Mouse (Mus musculus) limb, embryonic 10.5 days (tissue): ENCODE measurements around the gene Ctdsp1. TPM values are rescaled to one million over a fixed set of nuclear protein-coding genes. Genes with fewer than 3 reads are reported as not detected.

Source experiments
- DNase-seq: peaks from one replicate; pipeline ENCODE4 v3.0.0-alpha.2; 2017; ENCODE audit warnings: low spot score
- H3K27ac ChIP-seq: fragments of 300-500 bp; sonication (generic); 2 replicates; pipeline ENCODE4 v1.5.1; 2016; ENCODE audit warnings: mild to moderate bottlenecking
- H3K27me3 ChIP-seq: fragments of 300-500 bp; sonication (generic); 2 replicates; pipeline ENCODE4 v1.6.1; 2016; ENCODE audit warnings: low read depth, mild to moderate bottlenecking; ENCODE audit not compliant: poor library complexity, severe bottlenecking
- H3K36me3 ChIP-seq: fragments of 300-500 bp; sonication (generic); 2 replicates; pipeline ENCODE4 v1.6.1; 2016; ENCODE audit warnings: mild to moderate bottlenecking, moderate library complexity
- H3K4me1 ChIP-seq: fragments of 300-500 bp; sonication (generic); 2 replicates; pipeline ENCODE4 v1.6.1; 2016
- H3K4me3 ChIP-seq: fragments of 300-500 bp; sonication (generic); 2 replicates; pipeline ENCODE4 v1.5.1; 2016; ENCODE audit warnings: mild to moderate bottlenecking, moderate library complexity
- H3K9me3 ChIP-seq: fragments of 300-500 bp; sonication (generic); replicated peaks from 2 replicates; pipeline ENCODE4 v1.6.1; 2016; ENCODE audit warnings: mild to moderate bottlenecking
- WGBS: fragments of 180-500 bp; shearing (Covaris S2); methylation state at CpG from one replicate; pipeline ENCODE4 v1.1.7; 2016; 5-methylcytosine and 5-hydroxymethylcytosine counted together
- polyA plus RNA-seq: library from polyadenylated mRNA; unstranded; fragments of >200 nt; fragmentation: Nextera tagmentation; extraction: Ambion mirVana; gene quantifications from 2 replicates; pipeline ENCODE4 v1.2.1, GENCODE M21; 2016

Ctdsp1 gene
- polyA plus RNA-seq, 1 experiment from 2014 or later: 61.4 TPM

GRCm38 (mm10) chr1:74384525-74384924 lies 6.8 kb upstream of the Ctdsp1 start:
- WGBS: 86% methylated on average over 8 of the region's 8 CpGs
- no peaks in the 10 kb centered on the region for H3K9me3 ChIP-seq
- H3K4me1 ChIP-seq: peaks cover 19% of the 10 kb centered on the region
- no peak for DNase-seq
- H3K36me3 ChIP-seq: no peaks in the 10 kb centered on the region
- H3K27ac ChIP-seq: no peak overlapping the region
- no peaks in the 10 kb centered on the region for H3K27me3 ChIP-seq
- no peak overlapping the region for H3K4me3 ChIP-seq

- Histone ChIP-seq H3K9me3 (no peaks in the 10 kb centered on the region), H3K27ac (peak overlapping the region; percentile 48; the same call in 1 of the 2 replicates), H3K36me3 (no peaks in the 10 kb centered on the region), H3K4me1 (peaks cover 24% of the 10 kb centered on the region), H3K27me3 (no peaks in the 10 kb centered on the region), H3K4me3 (no peak overlapping the region)
- 89% methylated on average over 10 of the region's 10 CpGs for WGBS
- no peak for DNase-seq
Measured at GRCm38 (mm10) chr1:74385064-74385463, 6.2 kb upstream of the Ctdsp1 start.

GRCm38 (mm10) chr1:74385531-74385930 lies 5.8 kb upstream of the Ctdsp1 start:
- H3K4me1 ChIP-seq: peaks cover 29% of the 10 kb centered on the region
- no peaks in the 10 kb centered on the region for H3K9me3 ChIP-seq
- DNase-seq: no peak
- H3K4me3 ChIP-seq: no peak overlapping the region
- WGBS: 93% methylated on average over 8 of the region's 8 CpGs
- H3K36me3 ChIP-seq: no peaks in the 10 kb centered on the region
- no peaks in the 10 kb centered on the region for H3K27me3 ChIP-seq
- H3K27ac ChIP-seq: peak overlapping the region; percentile 48; the same call in 1 of the 2 replicates

- H3K27ac ChIP-seq: peak overlapping the region; percentile 94
- H3K4me1 ChIP-seq: peaks cover 34% of the 10 kb centered on the region
- WGBS: 68% methylated on average over 7 of the region's 10 CpGs
- no peaks in the 10 kb centered on the region for H3K9me3 ChIP-seq
- H3K4me3 ChIP-seq: peak overlapping the region; percentile 59
- no peaks in the 10 kb centered on the region for H3K27me3 ChIP-seq
- no peaks in the 10 kb centered on the region for H3K36me3 ChIP-seq
- peak; percentile 38 for DNase-seq
Measured at GRCm38 (mm10) chr1:74386363-74386713, 5.0 kb upstream of the Ctdsp1 start.

GRCm38 (mm10) chr1:74386714-74387385 lies 4.5 kb upstream of the Ctdsp1 start:
- Histone ChIP-seq H3K27me3 (no peaks in the 10 kb centered on the region), H3K4me3 (peak overlapping the region; percentile 59), H3K36me3 (no peaks in the 10 kb centered on the region), H3K9me3 (no peaks in the 10 kb centered on the region), H3K27ac (peak overlapping the region; percentile 94), H3K4me1 (peaks cover 35% of the 10 kb centered on the region)
- peak; percentile 98 for DNase-seq
- under 1% methylated on average over 26 of the region's 26 CpGs for WGBS

- DNase-seq: peak; percentile 35
- WGBS: 64% methylated on average over 15 of the region's 15 CpGs
- Histone ChIP-seq H3K4me3 (peak overlapping the region; percentile 59), H3K36me3 (no peaks in the 10 kb centered on the region), H3K9me3 (no peaks in the 10 kb centered on the region), H3K27me3 (no peaks in the 10 kb centered on the region), H3K4me1 (peaks cover 42% of the 10 kb centered on the region), H3K27ac (peak overlapping the region; percentile 94)
Measured at GRCm38 (mm10) chr1:74387386-74387988, 3.8 kb upstream of the Ctdsp1 start.

GRCm38 (mm10) chr1:74388398-74388920 lies 2.9 kb upstream of the Ctdsp1 start:
- DNase-seq: peak; percentile 29
- Histone ChIP-seq H3K4me1 (peaks cover 52% of the 10 kb centered on the region), H3K27me3 (no peaks in the 10 kb centered on the region), H3K4me3 (no peak overlapping the region), H3K27ac (peak overlapping the region; percentile 34), H3K36me3 (peaks cover 5% of the 10 kb centered on the region), H3K9me3 (no peaks in the 10 kb centered on the region)
- 80% methylated on average over 7 of the region's 7 CpGs for WGBS

- H3K4me1 ChIP-seq: peaks cover 56% of the 10 kb centered on the region
- no peaks in the 10 kb centered on the region for H3K9me3 ChIP-seq
- 3% methylated on average over 29 of the region's 29 CpGs for WGBS
- H3K27ac ChIP-seq: peak overlapping the region; percentile 71
- H3K27me3 ChIP-seq: no peaks in the 10 kb centered on the region
- H3K4me3 ChIP-seq: peak overlapping the region; percentile 96
- peaks cover 19% of the 10 kb centered on the region for H3K36me3 ChIP-seq
- DNase-seq: no peak
Measured at GRCm38 (mm10) chr1:74389831-74390286, 1.4 kb upstream of the Ctdsp1 start.

GRCm38 (mm10) chr1:74390287-74390906 lies 912 bp upstream of the Ctdsp1 start:
- peaks cover 56% of the 10 kb centered on the region for H3K4me1 ChIP-seq
- peak; percentile 77 for DNase-seq
- H3K9me3 ChIP-seq: no peaks in the 10 kb centered on the region
- H3K36me3 ChIP-seq: peaks cover 25% of the 10 kb centered on the region
- 7% methylated on average over 21 of the region's 21 CpGs for WGBS
- peak overlapping the region; percentile 96 for H3K4me3 ChIP-seq
- no peaks in the 10 kb centered on the region for H3K27me3 ChIP-seq
- peak overlapping the region; percentile 99 for H3K27ac ChIP-seq

- Histone ChIP-seq H3K36me3 (peaks cover 30% of the 10 kb centered on the region), H3K27me3 (no peaks in the 10 kb centered on the region), H3K4me1 (peaks cover 57% of the 10 kb centered on the region), H3K9me3 (no peaks in the 10 kb centered on the region), H3K27ac (peak overlapping the region; percentile 99), H3K4me3 (peak overlapping the region; percentile 96)
- under 1% methylated on average over 54 of the region's 63 CpGs for WGBS
- DNase-seq: peak; percentile 77
Measured at GRCm38 (mm10) chr1:74391844-74392441, 634 bp downstream of the Ctdsp1 start.

- Histone ChIP-seq H3K36me3 (peaks cover 30% of the 10 kb centered on the region), H3K27ac (peak overlapping the region; percentile 99), H3K4me1 (peaks cover 56% of the 10 kb centered on the region), H3K9me3 (no peaks in the 10 kb centered on the region), H3K27me3 (no peaks in the 10 kb centered on the region), H3K4me3 (peak overlapping the region; percentile 96)
- DNase-seq: no peak
- 4% methylated on average over 16 of the region's 16 CpGs for WGBS
Measured at GRCm38 (mm10) chr1:74392446-74392994, 1.2 kb downstream of the Ctdsp1 start.

GRCm38 (mm10) chr1:74393010-74393409 lies 1.7 kb downstream of the Ctdsp1 start:
- 62% methylated on average over 7 of the region's 7 CpGs for WGBS

More at GRCm38 (mm10) chr1:74393010-74393409, 1.7 kb downstream of the Ctdsp1 start:
- H3K9me3 ChIP-seq: no peaks in the 10 kb centered on the region
- H3K27ac ChIP-seq: peak overlapping the region; percentile 99
- peaks cover 30% of the 10 kb centered on the region for H3K36me3 ChIP-seq
- H3K4me1 ChIP-seq: peaks cover 58% of the 10 kb centered on the region
- DNase-seq: peak; percentile 33
- H3K4me3 ChIP-seq: peak overlapping the region; percentile 96
- no peaks in the 10 kb centered on the region for H3K27me3 ChIP-seq
